Mouse (Mus musculus): ENCODE data around the gene Sema4d. TPM values are rescaled to one million over a fixed set of nuclear protein-coding genes. Genes with fewer than 3 reads are reported as not detected.
A peak's percentile ranks its signal among the peaks of the same experiment; 100 is the strongest.

The Sema4d gene
- total RNA-seq, 1 experiment: 25.1 TPM

GRCm38 (mm10) chr13:51754559-51755126 is 38.9 kb downstream of the Sema4d start:
- no peak for TF ChIP-seq ZC3H11A (IDR thresholded peaks at IDR 0.05; ENCODE audit: borderline replicate concordance, low read depth, low read length)
- no peak for TF ChIP-seq HCFC1 (IDR thresholded peaks at IDR 0.05; ENCODE audit: borderline replicate concordance, insufficient read depth, low read length)
- no peak for TF ChIP-seq ZNF384 (IDR thresholded peaks at IDR 0.05; ENCODE audit: low read depth, low read length)
- TF ChIP-seq CHD2 (IDR thresholded peaks at IDR 0.05; ENCODE audit: low read depth, low read length): no peak
- TF ChIP-seq MAFK (IDR thresholded peaks at IDR 0.05; ENCODE audit: insufficient read depth, low read depth, low read length): no peak
- H3K36me3 ChIP-seq (ENCODE audit: control insufficient read depth, insufficient read depth, low read length, poor library complexity, severe bottlenecking): no peaks in the 10 kb centered on the region; the same call in 1 of the 2 replicates
- H3K4me3 ChIP-seq (ENCODE audit: insufficient read depth in 1 of 2, low read depth in 1 of 2, low read length in 2 of 2, poor library complexity in 1 of 2, severe bottlenecking in 1 of 2): 0 out of 4 replicates have a peak overlapping the region, but pooled peaks of 1 of the 2 experiments have one; percentile 22
- H3K9ac ChIP-seq (ENCODE audit: insufficient read depth, low read depth, low read length, poor library complexity, severe bottlenecking): peak overlapping the region; percentile 27; the same call in 1 of the 2 replicates
- no peaks in the 10 kb centered on the region for H3K9me3 ChIP-seq (ENCODE audit: control insufficient read depth, insufficient read depth, low read depth, low read length)
- peaks cover 2 to 64% of the 10 kb centered on the region in 2 experiments; a peak in 3 of 4 replicates for H3K4me1 ChIP-seq (ENCODE audit: control insufficient read depth in 2 of 2, insufficient read depth in 2 of 2, low read length in 2 of 2, poor library complexity in 1 of 2)
- DNase-seq (ENCODE audit: low read depth, low spot score): no peak
- H3K27ac ChIP-seq (ENCODE audit: insufficient read depth, low read depth, low read length, poor library complexity, severe bottlenecking): peak overlapping the region; percentile 70
- in situ Hi-C loops (cut with MboI; ENCODE audit: low sequenced_read_pairs in 2 of 2, unreplicated experiment in 2 of 2): no loop called here

- H3K9me3 ChIP-seq (ENCODE audit: control insufficient read depth, insufficient read depth, low read depth, low read length): no peaks in the 10 kb centered on the region
- no peak for DNase-seq (ENCODE audit: low read depth, low spot score)
- peaks cover 2 to 64% of the 10 kb centered on the region in 2 experiments; a peak in 3 of 4 replicates for H3K4me1 ChIP-seq (ENCODE audit: control insufficient read depth in 2 of 2, insufficient read depth in 2 of 2, low read length in 2 of 2, poor library complexity in 1 of 2)
- H3K4me3 ChIP-seq (ENCODE audit: insufficient read depth in 1 of 2, low read depth in 1 of 2, low read length in 2 of 2, poor library complexity in 1 of 2, severe bottlenecking in 1 of 2): no peak overlapping the region
- H3K36me3 ChIP-seq (ENCODE audit: control insufficient read depth, insufficient read depth, low read length, poor library complexity, severe bottlenecking): no peaks in the 10 kb centered on the region; the same call in 1 of the 2 replicates
- in situ Hi-C loops (cut with MboI; ENCODE audit: low sequenced_read_pairs in 2 of 2, unreplicated experiment in 2 of 2): no loop called here
- TF ChIP-seq CHD2 (IDR thresholded peaks at IDR 0.05; ENCODE audit: low read depth, low read length) (no peak), ZC3H11A (IDR thresholded peaks at IDR 0.05; ENCODE audit: borderline replicate concordance, low read depth, low read length) (no peak), ZNF384 (IDR thresholded peaks at IDR 0.05; ENCODE audit: low read depth, low read length) (no peak), MAFK (IDR thresholded peaks at IDR 0.05; ENCODE audit: insufficient read depth, low read depth, low read length) (no peak), HCFC1 (IDR thresholded peaks at IDR 0.05; ENCODE audit: borderline replicate concordance, insufficient read depth, low read length) (no peak)
- peak overlapping the region; percentile 70 for H3K27ac ChIP-seq (ENCODE audit: insufficient read depth, low read depth, low read length, poor library complexity, severe bottlenecking)
- H3K9ac ChIP-seq (ENCODE audit: insufficient read depth, low read depth, low read length, poor library complexity, severe bottlenecking): peak overlapping the region; percentile 27; the same call in 1 of the 2 replicates
These were observed 39.6 kb downstream of the Sema4d start for GRCm38 (mm10) chr13:51753802-51754444.

- Histone ChIP-seq H3K9me3 (ENCODE audit: control insufficient read depth, insufficient read depth, low read depth, low read length) (no peaks in the 10 kb centered on the region), H3K36me3 (ENCODE audit: control insufficient read depth, insufficient read depth, low read length, poor library complexity, severe bottlenecking) (no peaks in the 10 kb centered on the region; the same call in 1 of the 2 replicates), H3K4me1 (ENCODE audit: control insufficient read depth in 2 of 2, insufficient read depth in 2 of 2, low read length in 2 of 2, poor library complexity in 1 of 2) (peaks cover 2 to 68% of the 10 kb centered on the region in 2 experiments; a peak in 3 of 4 replicates), H3K9ac (ENCODE audit: insufficient read depth, low read depth, low read length, poor library complexity, severe bottlenecking) (0 out of 2 replicates have a peak overlapping the region, but pooled peaks have one; percentile 23), H3K4me3 (ENCODE audit: insufficient read depth in 1 of 2, low read depth in 1 of 2, low read length in 2 of 2, poor library complexity in 1 of 2, severe bottlenecking in 1 of 2) (no peak overlapping the region), H3K27ac (ENCODE audit: insufficient read depth, low read depth, low read length, poor library complexity, severe bottlenecking) (peak overlapping the region; percentile 70; the same call in 1 of the 2 replicates)
- DNase-seq (ENCODE audit: low read depth, low spot score): no peak
- TF ChIP-seq HCFC1 (IDR thresholded peaks at IDR 0.05; ENCODE audit: borderline replicate concordance, insufficient read depth, low read length): no peak
- TF ChIP-seq CHD2 (IDR thresholded peaks at IDR 0.05; ENCODE audit: low read depth, low read length): no peak
- no peak for TF ChIP-seq MAFK (IDR thresholded peaks at IDR 0.05; ENCODE audit: insufficient read depth, low read depth, low read length)
- TF ChIP-seq ZNF384 (IDR thresholded peaks at IDR 0.05; ENCODE audit: low read depth, low read length): no peak
- no peak for TF ChIP-seq ZC3H11A (IDR thresholded peaks at IDR 0.05; ENCODE audit: borderline replicate concordance, low read depth, low read length)
- in situ Hi-C loops (cut with MboI; ENCODE audit: low sequenced_read_pairs in 2 of 2, unreplicated experiment in 2 of 2): no loop called here
These were observed 40.4 kb downstream of the Sema4d start for GRCm38 (mm10) chr13:51753168-51753465.

DNA sequence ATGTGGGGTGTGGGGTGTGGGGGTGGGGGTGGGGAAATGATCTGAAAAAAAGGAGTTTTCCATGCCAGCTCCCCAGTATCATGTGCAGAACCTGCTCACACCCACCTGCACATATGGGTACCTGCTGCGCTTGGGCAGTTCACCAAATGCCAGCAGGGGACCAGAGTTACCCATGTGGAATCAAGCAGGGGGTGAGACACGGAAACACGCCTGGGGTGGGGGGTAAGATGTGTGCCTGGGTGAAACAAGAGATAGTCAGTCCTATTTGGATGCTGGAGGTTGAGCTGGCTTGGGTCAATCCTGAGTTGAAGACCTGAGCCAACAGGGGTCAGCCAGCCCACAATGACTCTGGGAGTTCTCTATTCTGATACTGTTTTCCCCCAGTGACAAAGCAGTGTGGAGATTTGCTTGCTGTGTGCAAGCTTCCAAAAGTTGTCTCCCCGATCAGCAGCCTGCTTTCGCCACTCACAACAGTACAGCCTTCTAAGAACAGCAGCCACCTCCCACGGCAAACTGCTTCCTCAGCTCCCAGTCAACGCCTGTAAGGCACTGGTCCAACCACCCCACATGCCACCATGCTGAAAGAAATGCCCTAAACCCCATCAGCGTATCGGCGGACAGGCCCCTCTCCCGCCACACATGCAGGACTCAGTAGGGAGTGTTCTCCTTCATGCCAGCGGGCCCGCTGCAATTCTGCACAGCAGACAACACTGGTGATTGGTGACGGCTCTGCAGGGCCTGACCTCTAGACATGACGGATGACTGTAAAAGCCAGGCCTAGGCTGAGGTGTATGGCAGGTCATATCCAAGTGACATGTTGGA is 41.0 kb downstream of the Sema4d start:
- 0 out of 4 replicates have a peak overlapping the region, but pooled peaks of 1 of the 2 experiments have one; percentile 1 for H3K4me3 ChIP-seq (ENCODE audit: insufficient read depth in 1 of 2, low read depth in 1 of 2, low read length in 2 of 2, poor library complexity in 1 of 2, severe bottlenecking in 1 of 2)
- no peaks in the 10 kb centered on the region for H3K9me3 ChIP-seq (ENCODE audit: control insufficient read depth, insufficient read depth, low read depth, low read length)
- no peaks in the 10 kb centered on the region; the same call in 1 of the 2 replicates for H3K36me3 ChIP-seq (ENCODE audit: control insufficient read depth, insufficient read depth, low read length, poor library complexity, severe bottlenecking)
- H3K27ac ChIP-seq (ENCODE audit: insufficient read depth, low read depth, low read length, poor library complexity, severe bottlenecking): 0 out of 2 replicates have a peak overlapping the region, but pooled peaks have one; percentile 70
- no peak for DNase-seq (ENCODE audit: low read depth, low spot score)
- H3K9ac ChIP-seq (ENCODE audit: insufficient read depth, low read depth, low read length, poor library complexity, severe bottlenecking): 0 out of 2 replicates have a peak overlapping the region, but pooled peaks have one; percentile 23
- in situ Hi-C loops (cut with MboI; ENCODE audit: low sequenced_read_pairs in 2 of 2, unreplicated experiment in 2 of 2): no loop called here
- TF ChIP-seq ZNF384 (IDR thresholded peaks at IDR 0.05; ENCODE audit: low read depth, low read length) (no peak), HCFC1 (IDR thresholded peaks at IDR 0.05; ENCODE audit: borderline replicate concordance, insufficient read depth, low read length) (no peak), MAFK (IDR thresholded peaks at IDR 0.05; ENCODE audit: insufficient read depth, low read depth, low read length) (no peak), ZC3H11A (IDR thresholded peaks at IDR 0.05; ENCODE audit: borderline replicate concordance, low read depth, low read length) (no peak)
- H3K4me1 ChIP-seq (ENCODE audit: control insufficient read depth in 2 of 2, insufficient read depth in 2 of 2, low read length in 2 of 2, poor library complexity in 1 of 2): peaks cover 2 to 71% of the 10 kb centered on the region in 2 experiments; a peak in 3 of 4 replicates
